Mouse (Mus musculus) kidney, postnatal 4 days (tissue): ENCODE results near the gene C130032M10Rik.

Experiments
- DNase-seq, 2 experiments: peaks; one replicate each; pipeline ENCODE4 v3.0.0; 2021; ENCODE audit warnings: mixed read lengths in 2 of 2

The C130032M10Rik gene

GRCm38 (mm10) chr9:114515364-114515763 is at the start of gene C130032M10Rik:
Gene C130032M10Rik, plus strand, starts transcription at chr9:114515697.
- peak in 1 of 2 experiments; percentile 19 for DNase-seq

GRCm38 (mm10) chr9:114466871-114467270 is 48.6 kb upstream of the C130032M10Rik start:
- no peak for DNase-seq

DNA sequence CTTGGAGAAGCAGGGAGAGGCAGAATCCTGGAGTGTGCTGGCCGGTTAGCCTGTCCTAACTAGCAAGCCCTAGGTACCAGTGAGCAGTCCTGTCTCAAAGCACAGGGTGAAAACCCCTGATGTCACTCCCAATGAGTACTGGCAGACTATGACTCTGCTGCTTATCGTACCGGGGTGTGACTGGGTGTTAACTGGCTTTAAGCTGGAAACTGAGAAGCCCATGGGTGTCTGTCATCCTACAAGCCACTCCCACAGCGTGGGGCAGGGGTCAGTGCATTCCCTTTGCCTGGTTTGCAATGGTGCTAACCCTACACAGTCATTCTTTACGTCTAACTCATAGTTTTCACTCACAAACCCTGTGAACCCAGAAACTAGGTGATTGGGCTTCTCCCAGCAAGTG is 47.3 kb upstream of the C130032M10Rik start:
- DNase-seq = no peak

DNA sequence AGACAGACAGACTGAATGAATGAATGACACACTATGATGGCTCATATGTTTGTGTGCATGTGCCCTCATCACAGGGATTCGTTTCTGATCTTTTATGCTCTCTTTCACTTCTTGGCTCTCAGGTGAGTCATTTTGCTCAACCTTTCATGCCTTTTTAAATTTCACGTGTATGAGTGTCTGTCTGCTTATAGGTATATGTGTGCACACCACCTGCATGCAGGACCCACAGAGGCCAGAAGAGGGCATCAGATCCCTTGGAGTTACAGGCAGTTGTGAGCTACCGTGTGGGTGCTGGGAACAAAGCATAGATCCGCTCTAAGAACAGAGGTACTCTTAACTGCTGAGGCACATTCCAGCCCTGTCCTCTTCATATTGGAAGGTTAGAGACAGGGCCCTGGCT is 46.8 kb upstream of the C130032M10Rik start:
- no peak for DNase-seq

DNA sequence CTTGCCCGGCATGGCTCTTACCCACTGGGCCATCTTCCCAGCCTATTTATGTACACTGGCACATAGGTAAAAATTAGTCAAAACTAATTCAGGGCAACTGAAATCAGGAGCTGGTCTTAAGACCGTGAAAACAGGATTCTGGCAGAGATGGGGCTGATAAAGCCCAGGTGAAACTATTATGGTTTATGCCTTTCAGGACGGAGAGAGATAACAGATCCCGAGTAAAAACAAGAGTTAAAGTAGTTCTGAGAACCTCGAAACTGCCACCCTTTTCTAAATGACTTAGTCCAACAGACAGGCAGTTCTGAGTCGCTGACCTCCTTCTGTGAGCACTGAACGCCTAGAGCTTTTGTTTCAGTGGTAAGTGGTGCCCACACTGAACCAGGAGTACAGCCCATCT is 43.6 kb upstream of the C130032M10Rik start:
- no peak for DNase-seq

DNA sequence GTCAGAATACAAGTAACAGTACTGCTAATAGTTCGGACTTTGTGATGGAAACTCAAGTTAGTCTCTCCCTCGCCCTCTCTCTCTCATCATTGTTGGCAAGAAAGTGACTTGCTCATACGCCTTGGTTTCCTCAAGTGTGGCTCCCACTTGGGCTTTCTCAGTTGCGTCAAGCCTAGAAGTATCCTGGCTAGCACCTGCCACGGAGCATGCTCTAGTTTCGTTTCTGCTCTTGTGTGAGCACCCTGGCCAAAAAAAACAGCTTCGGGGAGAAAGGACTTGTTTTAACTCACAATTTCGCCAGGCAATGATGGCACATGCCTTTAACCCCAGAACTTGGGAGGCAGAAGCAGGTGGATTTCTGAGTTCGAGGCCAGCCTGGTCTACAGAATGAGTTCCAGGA is 38.5 kb upstream of the C130032M10Rik start:
- DNase-seq = no peak

GRCm38 (mm10) chr9:114480940-114481339 is 34.6 kb upstream of the C130032M10Rik start:
- no peak for DNase-seq

GRCm38 (mm10) chr9:114484771-114485170 is 30.7 kb upstream of the C130032M10Rik start:
- no peak for DNase-seq

GRCm38 (mm10) chr9:114486808-114487207 is 28.7 kb upstream of the C130032M10Rik start:
- DNase-seq = no peak

- no peak for DNase-seq
Observed at GRCm38 (mm10) chr9:114487481-114488258, 27.8 kb upstream of the C130032M10Rik start.

- no peak for DNase-seq
Observed at GRCm38 (mm10) chr9:114496469-114496868, 19.0 kb upstream of the C130032M10Rik start.

DNA sequence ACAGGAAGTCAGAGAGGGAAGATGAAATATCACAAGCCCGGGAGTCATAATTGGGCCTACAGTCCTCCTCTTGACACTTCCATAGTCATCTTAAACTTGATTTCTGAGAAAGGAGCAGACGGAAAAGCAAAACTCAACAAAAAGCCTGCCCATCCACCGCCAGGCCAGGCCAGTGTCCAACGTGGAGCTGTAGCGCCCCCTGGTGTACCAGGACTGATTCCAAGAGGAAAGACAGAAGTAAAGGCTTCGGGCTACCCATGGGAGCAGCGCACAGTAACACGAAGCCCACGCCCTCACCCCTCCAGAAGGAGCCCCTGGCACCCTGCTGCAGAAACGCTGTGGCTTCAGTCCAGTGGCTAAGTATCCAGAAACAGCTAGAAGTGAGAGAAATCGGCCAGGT is 17.3 kb upstream of the C130032M10Rik start:
- DNase-seq = peak; percentile 96 to 98

GRCm38 (mm10) chr9:114499783-114500515 is 15.5 kb upstream of the C130032M10Rik start:
- peak; percentile 85 to 87 for DNase-seq

DNA sequence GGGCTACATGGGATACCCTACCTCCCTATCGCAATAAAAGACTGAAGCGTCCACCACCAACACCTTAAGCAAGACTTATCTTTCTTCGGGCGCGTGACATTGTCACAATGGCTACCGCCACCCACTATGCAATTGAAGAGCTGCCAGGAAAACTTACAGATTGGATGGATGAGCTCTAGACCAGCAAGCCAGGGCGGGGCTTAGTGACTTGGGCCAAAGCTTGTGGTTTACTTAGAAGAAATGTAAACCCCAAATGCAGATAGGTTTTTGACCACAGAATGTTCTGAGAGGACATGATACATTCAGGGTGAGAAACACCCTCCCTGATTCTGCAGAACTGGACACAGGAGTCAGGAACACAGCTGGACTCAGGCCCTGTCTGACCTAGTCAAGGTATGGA is 14.4 kb upstream of the C130032M10Rik start:
- no peak for DNase-seq

GRCm38 (mm10) chr9:114501913-114502312 is 13.6 kb upstream of the C130032M10Rik start:
- DNase-seq = no peak

- DNase-seq = peak in 1 of 2 experiments; percentile 21
Observed at GRCm38 (mm10) chr9:114502711-114503427, 12.6 kb upstream of the C130032M10Rik start.

- no peak for DNase-seq
Observed at GRCm38 (mm10) chr9:114504816-114505215, 10.7 kb upstream of the C130032M10Rik start, which contains the start of gene Ccr4. Gene Ccr4, minus strand, starts transcription at chr9:114504916.

DNA sequence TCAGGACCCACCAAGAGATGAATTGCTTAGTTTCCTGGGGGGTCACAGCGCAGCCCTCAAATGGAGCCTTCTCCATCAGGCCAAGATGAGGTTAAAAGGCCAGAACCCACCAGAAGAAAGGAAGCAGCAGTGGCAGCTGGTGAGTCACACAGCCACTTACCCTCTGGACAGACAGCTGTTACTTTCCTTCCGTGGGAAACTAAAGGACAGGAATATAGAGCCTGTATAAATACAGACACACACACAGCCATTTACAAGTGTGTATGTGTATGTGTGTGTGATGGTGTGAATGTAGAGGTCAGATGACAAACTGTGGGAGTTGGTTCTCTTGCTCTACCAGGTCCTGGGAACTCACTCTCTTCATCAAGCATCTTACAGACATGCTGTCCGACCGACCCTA is 8.9 kb upstream of the C130032M10Rik start:
- no peak for DNase-seq

DNA sequence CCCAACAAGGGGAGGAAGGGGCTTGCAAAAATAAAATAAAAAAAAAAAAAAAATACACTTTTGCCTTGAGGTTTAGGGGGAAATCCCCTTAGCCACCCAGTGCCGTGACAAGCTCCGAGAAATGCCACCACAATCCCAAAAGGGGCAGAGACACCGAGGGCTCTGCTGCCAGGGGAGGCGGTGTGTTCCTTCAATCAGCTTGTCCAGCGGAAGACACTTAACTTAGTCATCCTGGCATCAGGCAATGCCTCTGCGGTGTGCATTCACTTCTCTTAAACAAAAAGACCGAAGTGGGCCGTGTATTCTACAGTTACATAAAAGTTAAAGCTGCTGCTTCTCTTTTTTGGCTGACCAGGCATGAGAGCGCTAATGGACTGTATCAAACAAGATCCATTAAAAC is 8.1 kb upstream of the C130032M10Rik start:
- DNase-seq = no peak

GRCm38 (mm10) chr9:114509785-114510184 is 5.7 kb upstream of the C130032M10Rik start:
- no peak for DNase-seq

- DNase-seq = no peak
Observed at GRCm38 (mm10) chr9:114512831-114513230, 2.7 kb upstream of the C130032M10Rik start.

DNA sequence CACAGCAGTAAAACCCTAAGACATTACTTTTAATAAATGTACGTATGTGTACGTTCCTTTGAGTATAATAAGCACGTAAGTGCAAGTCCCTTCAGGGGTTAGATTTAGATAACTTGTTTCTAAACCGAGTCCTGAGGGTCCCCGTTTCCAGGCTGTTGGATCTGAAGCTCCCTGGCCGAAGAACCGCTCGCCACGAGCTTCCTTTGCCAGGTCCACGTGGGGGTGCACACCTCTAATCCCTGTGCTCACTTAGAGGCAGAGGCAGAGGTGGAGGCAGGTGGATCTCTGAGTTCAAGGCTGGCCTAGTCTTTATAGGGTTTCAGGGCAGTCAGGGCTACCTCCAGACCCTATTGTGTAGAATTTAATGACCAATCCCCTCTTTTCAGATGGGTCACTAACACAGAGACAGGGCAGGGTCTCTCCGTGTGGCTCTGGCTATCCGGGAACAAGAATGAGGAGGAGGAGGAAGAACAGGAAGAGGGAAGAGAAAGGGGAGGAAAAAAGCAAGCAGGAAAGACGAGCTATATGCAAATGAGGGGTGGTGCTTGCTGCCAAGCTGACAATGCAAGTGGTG is 2.5 kb downstream of the C130032M10Rik start:
- DNase-seq = no peak
